Mouse (Mus musculus): ENCODE results near the gene Mafb.

The Mafb gene

GRCm38 (mm10) chr2:160353581-160353980 is 13.3 kb downstream of the Mafb start:
- no peak for DNase-seq (ENCODE audit: low read depth, low spot score)
- Histone ChIP-seq H3K27me3 (ENCODE audit: control insufficient read depth, insufficient read depth, low read length, poor library complexity, severe bottlenecking) (no peaks in the 10 kb centered on the region), H3K36me3 (ENCODE audit: control insufficient read depth, insufficient read depth, low read length, poor library complexity, severe bottlenecking) (no peaks in the 10 kb centered on the region)

GRCm38 (mm10) chr2:160351038-160351574 is 15.8 kb downstream of the Mafb start:
- no peaks in the 10 kb centered on the region for H3K36me3 ChIP-seq (ENCODE audit: control insufficient read depth, insufficient read depth, low read length, poor library complexity, severe bottlenecking)
- no peak for DNase-seq (ENCODE audit: low read depth, low spot score)
- H3K27me3 ChIP-seq (ENCODE audit: control insufficient read depth, insufficient read depth, low read length, poor library complexity, severe bottlenecking) = no peaks in the 10 kb centered on the region

- H3K27me3 ChIP-seq (ENCODE audit: control insufficient read depth, insufficient read depth, low read length, poor library complexity, severe bottlenecking) = no peaks in the 10 kb centered on the region
- no peak for DNase-seq (ENCODE audit: low read depth, low spot score)
- no peaks in the 10 kb centered on the region for H3K36me3 ChIP-seq (ENCODE audit: control insufficient read depth, insufficient read depth, low read length, poor library complexity, severe bottlenecking)
Measured at GRCm38 (mm10) chr2:160349578-160349977, 17.3 kb downstream of the Mafb start.

- DNase-seq (ENCODE audit: low read depth, low spot score) = no peak
- Histone ChIP-seq H3K36me3 (ENCODE audit: control insufficient read depth, insufficient read depth, low read length, poor library complexity, severe bottlenecking) (no peaks in the 10 kb centered on the region), H3K27me3 (ENCODE audit: control insufficient read depth, insufficient read depth, low read length, poor library complexity, severe bottlenecking) (no peaks in the 10 kb centered on the region)
Measured at GRCm38 (mm10) chr2:160348796-160349195, 18.1 kb downstream of the Mafb start.

DNA sequence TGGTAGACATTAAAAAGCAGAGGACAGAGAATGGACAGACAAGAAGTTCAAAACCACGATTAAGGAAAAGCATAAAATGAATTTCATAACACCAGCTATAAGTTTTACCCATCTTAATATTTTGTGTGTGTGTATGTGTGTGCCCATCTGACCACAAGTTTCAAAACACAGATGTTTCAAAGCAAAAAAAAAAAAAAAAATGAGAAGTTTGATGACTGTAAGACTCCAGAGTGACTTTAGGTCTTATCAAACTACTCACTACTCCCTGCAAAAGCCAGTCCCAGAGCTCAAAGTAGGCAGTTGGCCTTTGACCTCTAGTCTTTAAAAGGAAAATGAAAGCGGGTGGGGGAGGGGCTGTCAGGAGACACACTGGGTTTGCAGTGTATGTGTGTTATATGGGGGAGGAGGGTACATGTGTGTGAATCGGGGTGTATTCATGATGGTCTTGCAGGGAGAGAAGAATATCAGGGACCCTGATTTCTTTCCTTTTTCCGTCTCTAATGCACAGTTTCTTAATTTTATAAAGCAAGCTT is 18.7 kb downstream of the Mafb start:
- no peak for DNase-seq (ENCODE audit: low read depth, low spot score)
- no peaks in the 10 kb centered on the region for H3K36me3 ChIP-seq (ENCODE audit: control insufficient read depth, insufficient read depth, low read length, poor library complexity, severe bottlenecking)
- H3K27me3 ChIP-seq (ENCODE audit: control insufficient read depth, insufficient read depth, low read length, poor library complexity, severe bottlenecking) = no peaks in the 10 kb centered on the region

GRCm38 (mm10) chr2:160345644-160346043 is 21.2 kb downstream of the Mafb start:
- H3K36me3 ChIP-seq (ENCODE audit: control insufficient read depth, insufficient read depth, low read length, poor library complexity, severe bottlenecking) = no peaks in the 10 kb centered on the region
- H3K27me3 ChIP-seq (ENCODE audit: control insufficient read depth, insufficient read depth, low read length, poor library complexity, severe bottlenecking) = no peaks in the 10 kb centered on the region

GRCm38 (mm10) chr2:160340121-160340520 is 26.7 kb downstream of the Mafb start:
- H3K36me3 ChIP-seq (ENCODE audit: control insufficient read depth, insufficient read depth, low read length, poor library complexity, severe bottlenecking) = no peaks in the 10 kb centered on the region
- no peaks in the 10 kb centered on the region for H3K27me3 ChIP-seq (ENCODE audit: control insufficient read depth, insufficient read depth, low read length, poor library complexity, severe bottlenecking)

More at GRCm38 (mm10) chr2:160345644-160346043, 21.2 kb downstream of the Mafb start:
- no peak for DNase-seq (ENCODE audit: low read depth, low spot score)

DNA sequence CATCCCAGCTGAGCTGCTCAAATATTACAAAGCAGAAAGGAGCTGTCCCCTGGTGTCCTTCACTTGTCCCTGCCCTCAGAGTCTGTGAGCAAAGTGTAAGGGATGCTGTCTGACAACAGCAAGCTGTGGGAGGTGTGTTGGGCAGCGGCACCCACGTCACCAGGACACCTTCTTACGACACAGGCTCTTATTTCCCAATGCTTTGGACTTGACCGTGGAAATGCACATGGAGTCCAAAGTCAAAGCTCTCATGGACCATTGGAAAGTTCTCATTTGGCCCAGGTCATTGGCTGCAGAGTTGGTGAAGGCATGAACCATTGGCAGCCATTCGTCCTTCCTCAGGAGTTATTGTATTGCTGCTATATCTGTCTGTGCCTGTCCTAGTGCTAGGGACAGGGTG is 27.3 kb downstream of the Mafb start:
- DNase-seq (ENCODE audit: low read depth, low spot score) = no peak
- no peaks in the 10 kb centered on the region for H3K36me3 ChIP-seq (ENCODE audit: control insufficient read depth, insufficient read depth, low read length, poor library complexity, severe bottlenecking)
- no peaks in the 10 kb centered on the region for H3K27me3 ChIP-seq (ENCODE audit: control insufficient read depth, insufficient read depth, low read length, poor library complexity, severe bottlenecking)

More at GRCm38 (mm10) chr2:160340121-160340520, 26.7 kb downstream of the Mafb start:
- DNase-seq (ENCODE audit: low read depth, low spot score) = no peak

DNA sequence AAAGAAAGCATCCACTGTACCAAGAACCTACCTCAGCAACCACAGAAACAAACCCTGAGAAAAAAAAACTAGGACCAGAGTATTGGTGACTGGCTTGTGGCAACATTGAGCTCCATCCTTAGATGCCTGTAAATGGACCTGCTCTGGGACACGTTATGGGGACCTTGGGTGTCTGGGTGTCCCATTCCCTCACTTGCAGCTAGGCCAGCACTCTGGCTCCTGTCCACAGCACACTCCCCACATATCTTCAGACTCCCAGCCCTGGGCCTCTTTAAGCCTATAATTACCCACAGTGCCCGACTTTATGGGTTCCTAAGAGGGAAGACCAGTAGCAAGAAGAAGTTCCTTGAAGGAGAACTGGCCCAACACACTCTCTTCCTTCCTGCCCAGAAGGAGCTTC is 30.8 kb downstream of the Mafb start:
- Histone ChIP-seq H3K27me3 (ENCODE audit: control insufficient read depth, insufficient read depth, low read length, poor library complexity, severe bottlenecking) (no peaks in the 10 kb centered on the region), H3K36me3 (ENCODE audit: control insufficient read depth, insufficient read depth, low read length, poor library complexity, severe bottlenecking) (no peaks in the 10 kb centered on the region)
- no peak for DNase-seq (ENCODE audit: low read depth, low spot score)

DNA sequence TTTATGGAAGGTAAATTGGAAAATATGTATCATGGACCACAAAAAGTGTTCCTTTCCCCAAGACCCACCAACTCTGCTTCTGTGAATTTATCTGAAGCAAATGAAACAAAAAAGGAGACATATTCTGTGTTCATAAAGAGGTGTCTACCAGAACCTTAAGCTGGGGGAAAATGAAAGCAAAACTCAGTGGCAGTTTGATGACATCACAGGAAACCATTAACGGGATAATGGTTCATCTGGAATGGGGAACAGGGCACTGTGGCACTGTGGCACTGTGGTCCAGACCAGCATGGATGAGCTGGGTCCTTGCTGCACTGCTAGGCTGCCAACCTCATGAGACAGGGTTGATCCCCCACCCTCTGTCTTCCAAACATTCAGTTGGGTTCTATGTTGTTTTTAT is 31.8 kb downstream of the Mafb start:
- Histone ChIP-seq H3K27me3 (ENCODE audit: control insufficient read depth, insufficient read depth, low read length, poor library complexity, severe bottlenecking) (no peaks in the 10 kb centered on the region), H3K36me3 (ENCODE audit: control insufficient read depth, insufficient read depth, low read length, poor library complexity, severe bottlenecking) (no peaks in the 10 kb centered on the region)
- DNase-seq (ENCODE audit: low read depth, low spot score) = no peak

DNA sequence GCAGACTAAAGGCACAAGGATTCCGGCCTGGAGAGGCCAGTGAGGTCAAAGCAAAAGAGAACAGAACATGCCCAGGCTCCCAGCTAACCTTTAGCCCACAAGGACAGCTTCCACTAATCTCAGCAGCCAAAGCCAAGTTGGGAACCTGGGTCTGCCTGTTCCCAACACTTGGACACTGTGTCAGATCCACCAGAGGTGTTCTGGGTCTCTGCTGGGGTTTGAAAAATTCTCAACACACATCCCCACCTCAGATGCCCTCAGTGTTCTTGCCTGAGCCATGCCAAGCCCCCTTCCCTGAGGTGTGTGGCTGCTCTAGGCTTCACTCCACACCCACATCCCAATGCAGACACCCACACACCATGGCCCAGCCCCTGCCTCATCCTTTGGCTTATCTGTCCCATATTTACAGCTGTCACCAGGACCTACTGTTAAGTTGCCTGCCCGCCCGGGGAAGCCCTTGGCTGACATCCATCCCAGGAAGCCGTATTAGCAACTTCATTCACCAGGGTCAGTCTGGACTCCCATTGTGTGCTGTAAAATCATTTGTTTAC is 32.7 kb downstream of the Mafb start, which contains the start of gene Gm826:
TSS of gene Gm826 (minus strand) at position 52 of the 551 bp plus-strand sequence.
- no peak for DNase-seq (ENCODE audit: low read depth, low spot score)
- no peaks in the 10 kb centered on the region for H3K36me3 ChIP-seq (ENCODE audit: control insufficient read depth, insufficient read depth, low read length, poor library complexity, severe bottlenecking)
- no peaks in the 10 kb centered on the region for H3K27me3 ChIP-seq (ENCODE audit: control insufficient read depth, insufficient read depth, low read length, poor library complexity, severe bottlenecking)

GRCm38 (mm10) chr2:160332516-160333325 is 34.1 kb downstream of the Mafb start:
- no peaks in the 10 kb centered on the region for H3K36me3 ChIP-seq (ENCODE audit: control insufficient read depth, insufficient read depth, low read length, poor library complexity, severe bottlenecking)
- no peak for DNase-seq (ENCODE audit: low read depth, low spot score)
- no peaks in the 10 kb centered on the region for H3K27me3 ChIP-seq (ENCODE audit: control insufficient read depth, insufficient read depth, low read length, poor library complexity, severe bottlenecking)

DNA sequence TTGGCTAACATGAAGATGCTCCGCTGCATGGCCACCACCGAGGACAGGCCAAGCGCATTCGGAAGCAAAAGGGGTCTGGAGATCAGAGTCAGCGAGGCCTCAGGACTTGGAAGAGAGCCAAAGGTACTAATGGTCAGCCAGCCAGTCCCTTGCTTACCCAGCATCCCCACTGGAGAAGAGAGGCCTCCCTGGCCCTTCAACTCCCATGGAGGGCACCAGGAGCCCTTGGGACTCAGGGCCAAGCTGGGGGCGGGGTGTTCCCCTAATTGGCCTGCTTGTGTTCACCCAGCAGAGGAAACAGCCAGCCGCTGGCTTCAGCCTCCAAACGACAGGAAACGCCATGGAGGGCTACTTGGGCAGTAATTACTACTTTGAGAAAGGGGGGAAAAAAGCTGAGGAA is 38.0 kb downstream of the Mafb start:
- Histone ChIP-seq H3K27me3 (ENCODE audit: control insufficient read depth, insufficient read depth, low read length, poor library complexity, severe bottlenecking) (no peaks in the 10 kb centered on the region), H3K36me3 (ENCODE audit: control insufficient read depth, insufficient read depth, low read length, poor library complexity, severe bottlenecking) (no peaks in the 10 kb centered on the region)
- DNase-seq (ENCODE audit: low read depth, low spot score) = no peak

DNA sequence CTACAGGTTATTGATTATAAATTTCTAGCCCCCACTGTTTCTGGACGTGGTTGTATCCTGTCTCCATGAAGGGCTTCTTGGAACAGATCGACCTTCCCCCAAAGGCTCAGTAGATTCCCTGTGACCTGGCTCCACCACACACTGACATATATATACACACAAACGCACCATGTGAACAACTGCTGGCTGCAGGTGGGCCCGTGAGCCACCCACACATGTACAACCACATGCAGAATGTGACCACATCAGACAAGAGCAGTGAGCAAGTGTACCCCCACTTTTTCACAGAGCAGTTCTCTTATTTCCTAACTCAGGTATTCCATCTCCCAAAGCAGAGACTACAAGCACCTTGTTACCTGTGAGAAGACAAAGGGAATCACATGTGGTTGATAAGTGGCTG is 39.1 kb downstream of the Mafb start:
- Histone ChIP-seq H3K27me3 (ENCODE audit: control insufficient read depth, insufficient read depth, low read length, poor library complexity, severe bottlenecking) (no peaks in the 10 kb centered on the region), H3K36me3 (ENCODE audit: control insufficient read depth, insufficient read depth, low read length, poor library complexity, severe bottlenecking) (no peaks in the 10 kb centered on the region)
- no peak for DNase-seq (ENCODE audit: low read depth, low spot score)

DNA sequence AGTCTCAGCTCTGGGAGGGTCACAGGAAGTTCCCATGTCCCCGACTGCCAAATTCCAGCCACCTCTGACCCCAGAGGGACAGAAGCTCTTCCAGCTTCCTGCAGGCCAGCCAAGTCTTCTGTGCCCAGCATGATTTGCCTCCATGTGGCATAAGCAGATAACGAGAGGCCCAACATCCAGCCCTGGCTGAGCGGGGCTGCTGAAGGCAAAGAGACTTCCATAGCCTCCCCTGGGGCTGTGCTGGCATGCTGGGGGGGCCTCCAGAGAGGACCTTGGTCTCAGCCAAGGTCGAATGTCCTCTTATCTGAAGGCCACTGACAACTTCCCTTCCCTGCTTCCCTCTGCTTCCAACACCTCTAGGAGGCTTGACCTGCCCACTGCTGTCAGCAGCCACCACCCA is 39.7 kb downstream of the Mafb start:
- H3K27me3 ChIP-seq (ENCODE audit: control insufficient read depth, insufficient read depth, low read length, poor library complexity, severe bottlenecking) = no peaks in the 10 kb centered on the region
- no peaks in the 10 kb centered on the region for H3K36me3 ChIP-seq (ENCODE audit: control insufficient read depth, insufficient read depth, low read length, poor library complexity, severe bottlenecking)
- no peak for DNase-seq (ENCODE audit: low read depth, low spot score)
